Mouse (Mus musculus) gastrocnemius, adult 18-20 months (tissue): ENCODE measurements around the gene Bsn. TPM values are rescaled to one million over a fixed set of nuclear protein-coding genes. Genes with fewer than 3 reads are reported as not detected.

Experiments used
- DNase-seq: peaks from one replicate; pipeline ENCODE4 v3.0.0; 2021; ENCODE audit warnings: low spot score
- microRNA-seq: library from miRNA; unstranded; fragments of <30 nt; microRNA quantifications from one replicate; pipeline ENCODE4 v1.2.0, GENCODE M21; 2021
- total RNA-seq, 2 experiments: library from RNA; stranded (reverse); gene quantifications; 2 replicates each; pipeline ENCODE4 v1.2.3; 2021

The Bsn gene
- total RNA-seq, 2 experiments from 2014 or later: 0.02 TPM

DNA sequence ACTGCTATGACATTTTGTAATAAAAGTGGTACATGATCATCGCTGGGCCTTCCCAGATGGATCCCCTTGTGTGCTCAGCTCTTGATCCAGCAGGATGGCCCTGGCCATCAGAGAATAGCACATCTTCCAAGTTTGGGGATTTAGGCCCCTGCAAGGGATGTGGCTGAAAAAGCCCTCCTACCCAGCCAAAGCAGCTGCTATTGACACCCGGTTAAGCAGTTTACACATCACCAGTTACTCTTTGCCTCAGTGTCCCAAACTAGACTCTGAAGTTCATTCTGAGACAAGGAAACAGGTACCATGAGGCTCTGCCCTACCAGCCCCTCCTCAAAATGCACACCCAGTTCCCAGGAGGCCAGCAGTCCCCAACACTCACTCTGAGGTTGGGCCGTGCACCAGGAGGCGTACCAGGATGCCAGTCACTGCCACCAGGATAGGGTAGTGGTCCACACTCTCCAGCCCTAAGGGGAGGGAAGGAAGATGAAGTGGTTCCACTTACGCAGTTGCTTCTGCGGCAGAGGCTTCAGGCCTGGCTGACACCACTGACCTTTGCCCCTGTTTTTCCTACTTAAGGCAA lies 134.4 kb downstream of the Bsn start:
- no peak for DNase-seq

DNA sequence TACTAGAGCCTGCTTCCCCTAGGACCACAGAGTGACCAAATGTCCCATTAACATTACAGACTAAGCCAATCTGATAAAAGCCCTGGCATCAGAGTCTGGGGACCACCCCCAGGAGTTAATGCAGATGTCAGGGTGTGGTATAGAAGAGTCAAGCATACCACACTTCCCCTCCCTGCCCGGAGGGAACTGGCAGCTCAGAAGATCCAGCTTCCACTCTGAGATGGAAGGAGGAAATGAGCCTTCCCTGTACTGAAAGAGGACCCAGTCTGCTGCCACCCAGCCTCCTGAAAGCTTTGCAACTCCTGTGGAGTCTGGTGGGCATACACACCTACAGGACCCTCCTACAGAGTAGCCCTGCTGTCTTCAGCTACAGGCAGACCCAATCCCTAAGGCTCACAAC lies 135.1 kb downstream of the Bsn start:
- DNase-seq: no peak

DNA sequence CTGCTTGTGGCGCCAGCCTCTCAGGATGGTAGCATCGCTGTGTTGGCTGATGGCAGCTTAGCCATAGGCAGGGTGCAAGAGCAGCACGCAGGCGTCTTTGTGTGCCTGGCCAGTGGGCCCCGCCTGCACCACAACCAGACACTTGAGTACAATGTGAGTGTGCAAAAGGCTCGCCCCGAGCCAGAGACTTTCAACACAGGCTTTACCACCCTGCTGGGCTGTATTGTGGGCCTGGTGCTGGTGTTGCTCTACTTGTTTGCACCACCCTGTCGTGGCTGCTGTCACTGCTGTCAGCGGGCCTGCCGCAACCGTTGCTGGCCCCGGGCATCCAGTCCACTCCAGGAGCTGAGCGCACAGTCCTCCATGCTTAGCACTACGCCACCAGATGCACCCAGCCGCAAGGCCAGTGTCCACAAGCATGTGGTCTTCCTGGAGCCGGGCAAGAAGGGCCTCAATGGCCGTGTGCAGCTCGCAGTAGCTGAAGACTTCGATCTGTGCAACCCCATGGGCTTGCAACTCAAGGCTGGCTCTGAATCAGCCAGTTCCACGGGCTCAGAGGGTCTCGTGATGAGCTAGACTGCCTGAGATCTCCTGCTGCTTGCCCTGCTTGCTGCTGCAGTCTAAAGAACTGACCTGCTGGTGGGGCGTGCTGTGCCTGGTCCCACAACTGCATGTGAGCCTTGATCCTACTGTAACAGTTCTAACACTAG lies 135.7 kb downstream of the Bsn start:
- no peak for DNase-seq

DNA sequence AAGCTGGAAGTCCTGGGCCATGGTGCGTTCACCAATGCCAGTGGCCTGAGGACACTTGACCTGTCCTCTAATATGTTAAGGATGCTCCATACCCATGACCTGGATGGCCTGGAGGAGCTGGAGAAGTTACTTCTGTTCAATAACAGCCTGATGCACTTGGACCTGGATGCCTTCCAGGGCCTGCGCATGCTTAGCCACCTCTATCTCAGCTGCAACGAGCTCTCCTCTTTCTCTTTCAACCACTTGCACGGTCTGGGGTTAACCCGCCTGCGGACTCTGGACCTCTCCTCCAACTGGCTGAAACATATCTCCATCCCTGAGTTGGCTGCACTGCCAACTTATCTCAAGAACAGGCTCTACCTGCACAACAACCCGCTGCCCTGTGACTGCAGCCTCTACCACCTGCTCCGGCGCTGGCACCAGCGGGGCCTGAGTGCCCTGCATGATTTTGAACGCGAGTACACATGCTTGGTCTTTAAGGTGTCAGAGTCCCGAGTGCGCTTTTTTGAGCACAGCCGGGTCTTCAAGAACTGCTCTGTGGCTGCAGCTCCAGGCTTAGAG lies 136.4 kb downstream of the Bsn start:
- no peak for DNase-seq

DNA sequence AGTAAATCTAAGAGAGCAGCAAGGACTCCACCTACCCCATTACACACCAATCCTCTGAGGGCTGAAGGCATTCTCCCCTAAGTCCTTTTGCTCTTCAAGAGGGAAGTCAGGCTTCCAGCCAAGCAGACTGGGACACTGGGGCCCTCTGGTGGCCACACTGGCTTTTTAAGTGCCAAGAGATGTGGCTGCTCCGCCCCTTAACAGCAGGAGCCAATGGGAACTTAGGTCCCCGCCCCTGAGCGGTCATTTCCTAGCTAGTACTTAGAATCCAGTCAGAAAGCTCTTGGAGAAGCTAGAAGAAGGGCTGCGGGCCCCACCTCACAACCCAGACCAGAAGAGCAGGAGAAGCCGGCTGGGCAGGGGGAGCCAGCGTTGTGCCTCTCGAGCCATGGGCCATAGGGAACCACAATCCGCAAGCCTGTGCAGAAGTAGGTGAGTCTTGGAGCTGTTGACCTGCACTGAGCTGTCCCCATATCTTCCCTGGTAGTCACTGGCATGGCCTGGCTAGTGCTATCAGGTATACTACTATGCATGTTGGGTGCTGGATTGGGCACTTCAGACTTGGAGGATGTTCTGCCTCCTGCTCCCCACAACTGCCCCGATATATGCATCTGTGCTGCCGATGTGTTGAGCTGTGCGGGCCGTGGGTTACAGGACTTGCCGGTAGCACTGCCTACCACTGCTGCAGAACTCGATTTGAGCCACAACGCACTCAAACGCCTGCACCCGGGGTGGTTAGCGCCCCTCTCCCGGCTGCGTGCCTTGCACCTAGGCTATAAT lies 137.1 kb downstream of the Bsn start, which contains the start of gene Amigo3:
TSS of gene Amigo3 (plus strand) at position 275 of the 780 bp plus-strand sequence.
- DNase-seq: peak; percentile 98

DNA sequence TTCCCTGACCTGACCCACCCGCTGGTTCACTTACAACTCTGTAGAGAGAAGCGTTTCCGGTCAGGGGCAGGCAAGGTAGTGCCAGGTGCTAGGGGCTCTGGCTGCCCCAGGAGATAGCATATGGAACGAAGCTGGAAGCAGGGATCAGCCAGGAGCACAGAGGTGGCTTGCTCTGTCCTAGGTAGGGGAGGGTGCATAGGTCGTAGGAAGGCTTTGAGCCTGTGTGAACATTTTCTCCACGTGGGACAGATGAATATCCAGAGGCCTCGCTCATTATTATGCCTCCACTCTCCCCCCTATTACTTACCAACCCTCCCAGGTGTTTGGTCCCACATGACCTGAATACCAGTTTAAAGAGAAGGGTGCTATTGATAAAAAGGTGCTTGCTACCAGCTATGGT lies 137.8 kb downstream of the Bsn start:
- DNase-seq: no peak

DNA sequence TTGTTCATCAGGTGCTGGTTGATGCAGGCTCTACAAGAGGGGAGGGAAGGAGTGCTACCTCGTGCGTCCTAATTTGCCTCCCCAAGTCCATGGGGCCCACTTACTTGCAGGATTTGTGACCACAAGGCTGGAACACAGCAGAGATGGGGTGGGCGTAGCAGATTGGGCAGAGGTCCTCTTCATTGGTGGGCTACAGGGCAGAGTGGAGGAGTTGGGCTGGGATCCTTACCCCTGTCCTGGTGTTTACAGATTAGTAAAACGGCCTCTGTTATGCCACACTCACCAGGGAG lies 138.3 kb downstream of the Bsn start:
- no peak for DNase-seq

DNA sequence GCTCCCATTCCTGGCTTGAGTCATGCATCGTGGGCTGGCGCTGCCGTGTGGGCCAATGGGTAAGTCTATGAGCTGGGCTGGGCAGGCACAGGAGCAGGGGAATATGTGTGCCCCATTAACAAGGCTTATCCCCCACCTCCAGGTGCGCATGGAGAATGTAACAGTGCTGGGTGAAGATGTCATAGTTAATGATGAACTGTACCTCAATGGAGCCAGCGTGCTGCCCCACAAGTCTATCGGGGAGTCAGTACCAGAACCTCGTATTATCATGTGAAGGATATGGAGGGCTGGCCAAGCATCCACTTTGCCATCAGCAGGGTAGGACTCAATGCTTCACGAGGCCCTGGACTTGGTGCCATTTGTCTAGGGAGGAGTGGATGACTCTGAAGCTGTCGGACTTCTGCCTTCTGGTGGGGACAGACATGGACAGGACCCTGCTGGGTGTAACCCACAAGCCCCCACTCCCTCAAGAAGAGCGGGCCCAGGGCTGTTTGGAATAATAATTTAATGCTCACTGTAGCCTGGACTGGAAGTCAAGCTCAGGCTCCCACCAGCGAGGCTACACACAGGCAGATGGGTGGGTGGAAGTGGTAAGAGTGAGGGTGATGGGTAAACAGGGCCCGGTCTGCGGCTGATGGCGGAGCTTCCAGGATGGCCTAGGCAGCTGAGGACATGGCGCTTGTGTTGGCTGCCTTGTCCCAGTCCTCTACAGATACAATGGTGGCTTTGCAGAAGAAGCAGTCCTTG lies 138.8 kb downstream of the Bsn start:
- no peak for DNase-seq

DNA sequence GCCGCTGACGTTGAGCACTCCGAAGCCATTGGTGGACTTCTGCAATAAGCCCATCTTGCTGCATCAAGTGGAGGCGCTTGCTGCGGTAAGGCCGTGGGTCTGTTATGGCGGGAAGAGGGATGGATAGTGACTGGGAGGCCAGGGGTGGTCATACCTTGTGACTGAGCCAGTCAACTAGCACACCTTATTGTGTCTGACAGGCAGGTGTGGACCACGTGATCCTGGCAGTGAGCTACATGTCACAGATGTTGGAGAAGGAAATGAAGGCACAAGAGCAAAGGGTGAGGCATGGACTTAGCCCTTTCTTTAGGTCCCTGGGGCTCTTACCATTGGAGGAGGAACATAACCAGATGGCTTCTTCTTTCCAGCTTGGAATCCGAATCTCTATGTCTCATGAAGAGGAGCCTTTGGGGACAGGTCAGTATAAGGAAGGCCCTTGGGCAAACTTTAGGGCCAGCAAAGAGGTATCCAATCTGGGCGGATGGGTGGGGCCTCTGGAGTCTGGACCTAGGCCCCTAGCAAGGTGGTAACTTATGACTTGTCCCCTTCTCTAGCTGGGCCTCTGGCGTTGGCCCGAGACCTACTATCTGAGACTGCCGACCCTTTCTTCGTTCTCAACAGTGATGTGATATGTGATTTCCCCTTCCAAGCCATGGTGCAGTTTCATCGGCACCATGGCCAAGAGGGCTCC lies 140.5 kb downstream of the Bsn start:
- DNase-seq: no peak

DNA sequence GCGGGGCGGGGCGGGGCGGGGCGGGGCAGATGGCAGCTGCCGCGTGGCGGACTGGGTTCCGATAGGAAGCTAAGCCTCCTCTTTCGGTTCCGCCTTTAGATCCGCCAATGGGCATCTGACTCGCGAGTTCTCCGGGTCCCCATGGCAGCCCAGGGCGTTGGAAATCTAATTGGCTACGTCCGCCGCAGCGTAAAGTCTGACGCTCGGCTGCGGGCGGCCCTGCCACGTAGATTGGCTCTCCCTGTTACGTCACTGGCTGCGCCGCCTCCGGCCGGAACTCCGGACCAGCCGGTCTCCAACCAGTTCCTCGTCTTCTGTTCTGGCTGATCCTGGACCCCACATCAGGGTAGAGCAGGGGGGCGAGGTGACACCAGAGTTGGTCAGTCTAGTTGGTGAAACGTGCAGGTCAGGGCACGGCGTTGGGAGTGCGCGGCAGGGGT lies 141.1 kb downstream of the Bsn start, which contains the start of gene Gmppb:
TSS of gene Gmppb (plus strand) at position 227 of the 440 bp plus-strand sequence.
- DNase-seq: peak; percentile 96

DNA sequence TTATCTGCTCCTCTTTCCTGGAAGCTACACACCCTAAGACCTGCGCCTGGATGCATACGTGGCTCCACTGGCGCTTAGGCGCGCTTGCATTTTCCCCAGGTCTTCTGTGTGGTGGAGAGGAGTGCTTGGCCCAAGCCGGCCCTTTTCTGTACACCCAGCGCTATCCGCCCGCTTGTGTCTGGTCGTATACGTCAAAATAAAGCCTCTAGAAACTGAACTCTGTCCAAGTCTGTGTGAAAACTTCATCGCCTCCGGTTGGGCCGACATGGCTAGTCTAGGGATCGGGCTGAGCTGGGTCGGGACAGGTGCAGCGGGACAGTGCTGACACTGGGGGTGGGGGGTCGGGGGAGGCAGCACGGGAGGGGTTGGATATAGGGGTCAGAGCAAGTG lies 141.6 kb downstream of the Bsn start:
- DNase-seq: no peak

DNA sequence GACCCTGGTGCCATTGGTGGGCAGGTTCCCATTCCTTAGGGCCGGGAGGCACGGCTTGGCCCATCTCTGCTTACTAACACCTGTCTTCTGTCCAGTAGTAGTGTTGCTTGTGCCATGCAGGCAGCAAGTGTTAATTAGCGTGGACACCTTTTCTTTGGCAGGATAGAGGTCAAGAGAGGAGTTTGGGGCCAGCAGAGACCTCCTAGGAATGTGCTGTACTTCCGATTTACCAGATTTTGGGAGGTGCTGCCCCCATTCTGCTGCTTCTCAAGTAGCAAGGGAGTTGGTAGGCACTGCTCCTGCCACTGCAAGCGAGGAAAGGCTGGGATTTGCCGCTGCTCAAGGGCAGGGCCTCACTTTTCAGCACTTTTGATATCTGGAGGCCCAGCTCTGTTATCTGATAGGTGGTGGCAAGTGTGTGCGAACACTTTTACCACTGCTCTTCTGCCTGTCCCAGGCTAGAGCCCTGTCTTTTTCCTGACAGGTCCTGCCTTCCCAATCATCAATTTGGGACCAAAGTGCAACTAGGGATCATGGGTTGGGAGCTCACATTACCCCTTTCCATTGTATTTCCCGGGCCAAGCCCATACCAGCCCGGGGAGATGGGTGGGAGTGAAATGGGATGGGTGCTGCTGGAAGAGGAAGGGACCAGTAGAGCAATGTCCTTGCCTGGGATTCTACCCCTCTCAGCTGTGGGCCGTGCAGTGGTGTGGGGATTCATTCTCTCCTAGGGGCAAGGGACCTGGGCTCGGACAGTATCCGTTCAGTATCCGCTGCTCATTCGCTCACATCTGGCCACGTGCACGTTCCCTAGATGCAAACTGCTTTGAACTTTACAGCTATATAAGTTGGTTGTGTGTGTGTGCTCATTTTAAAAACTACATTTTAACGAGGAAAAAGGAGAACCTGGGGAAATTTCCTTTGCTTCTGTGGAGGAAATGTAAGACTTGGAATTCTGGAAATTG lies 142.3 kb downstream of the Bsn start:
- DNase-seq: no peak

DNA sequence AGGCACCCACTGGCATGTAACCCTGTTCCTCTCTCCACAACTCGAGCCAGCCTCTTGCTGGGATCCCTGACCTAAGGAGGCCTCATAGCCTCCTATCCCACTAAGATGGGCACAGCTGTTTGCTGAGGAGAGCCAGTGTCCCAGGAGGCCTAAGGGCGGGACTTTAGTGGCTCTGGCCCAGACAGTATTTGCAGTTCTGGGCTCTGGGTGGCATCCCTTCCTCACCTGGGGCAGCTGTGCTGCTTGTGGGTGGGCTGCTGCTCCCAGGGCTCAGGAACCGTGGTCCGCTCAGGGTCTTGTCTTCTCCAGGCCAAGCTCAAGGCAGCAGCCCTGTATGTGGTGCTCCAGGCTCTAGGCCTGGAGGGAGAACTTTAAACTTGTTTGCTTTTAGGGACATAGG lies 143.6 kb downstream of the Bsn start:
- no peak for DNase-seq

Small RNA genes lying within 50 kb of the gene (microRNA-seq; reads per million reads assigned to microRNA genes)
- not detected for gene Gm47303
- not detected for gene Mir7088

Other genes with a start within 250 kb of the Bsn start
- under 1 TPM; 0.27 to 0.62 TPM for gene Traip, start 240.2 kb downstream of the Bsn start, total RNA-seq
- gene Uba7, start 214.9 kb downstream of the Bsn start, total RNA-seq: 1 to 10 TPM; 2.6 to 2.8 TPM
- not detected for gene Gm20661, start 207.3 kb downstream of the Bsn start, total RNA-seq
- 1 to 10 TPM; 1.5 to 3.0 TPM for gene Inka1, start 204.5 kb downstream of the Bsn start, total RNA-seq
- not detected for gene Cdhr4, start 197.9 kb downstream of the Bsn start, total RNA-seq
- not detected for gene Gm20662, start 194.0 kb downstream of the Bsn start, total RNA-seq
- gene Ip6k1, start 187.9 kb downstream of the Bsn start, total RNA-seq: 10 to 100 TPM; 17.6 to 22.8 TPM
- 1 to 10 TPM; 4.0 to 4.4 TPM for gene Gmppb, start 141.1 kb downstream of the Bsn start, total RNA-seq
- 1 to 10 TPM; 1.8 to 2.0 TPM for gene Amigo3, start 137.2 kb downstream of the Bsn start, total RNA-seq
- gene Mst1, start 109.9 kb downstream of the Bsn start, total RNA-seq: not detected
- 100 to 1,000 TPM; 134 to 139 TPM for gene Rnf123, start 107.0 kb downstream of the Bsn start, total RNA-seq
- gene Apeh, start 95.8 kb downstream of the Bsn start, total RNA-seq: 10 to 100 TPM; 25.7 to 27.8 TPM
- gene Dag1, start 73.6 kb upstream of the Bsn start, total RNA-seq: 100 to 1,000 TPM; 166 to 173 TPM
- 10 to 100 TPM; 12.3 to 13.1 TPM for gene Nicn1, start 100.0 kb upstream of the Bsn start, total RNA-seq
- gene Amt, start 106.5 kb upstream of the Bsn start, total RNA-seq: 1 to 10 TPM in 1 of 2 experiments, under 1 TPM in 1; 0.83 to 1.0 TPM
- 100 to 1,000 TPM in 1 of 2 experiments, 10 to 100 TPM in 1; 91.8 to 111 TPM for gene Rhoa, start 115.7 kb upstream of the Bsn start, total RNA-seq
- 10 to 100 TPM; 28.0 to 35.6 TPM for gene Tcta, start 115.8 kb upstream of the Bsn start, total RNA-seq
- gene Gpx1, start 148.5 kb upstream of the Bsn start, total RNA-seq: 10 to 100 TPM; 63.2 to 67.5 TPM
- gene Usp4, start 157.5 kb upstream of the Bsn start, total RNA-seq: 10 to 100 TPM; 81.6 to 89.2 TPM
- gene 1700102P08Rik, start 202.4 kb upstream of the Bsn start, total RNA-seq: 1 to 10 TPM in 1 of 2 experiments, under 1 TPM in 1; 0.85 to 1.4 TPM
- gene Ccdc36, start 238.1 kb upstream of the Bsn start, total RNA-seq: not detected
- gene BC048562, start 246.1 kb upstream of the Bsn start, total RNA-seq: not detected